Mouse (Mus musculus) limb, embryonic 11.5 days (tissue): ENCODE results near the gene Letm1. TPM values are rescaled to one million over a fixed set of nuclear protein-coding genes. Genes with fewer than 3 reads are reported as not detected.

Experiments
- ATAC-seq: fragments of 200-750 bp; cut with Nextera tagmentation; 2 replicates; pipeline ENCODE4 v1.8.0; 2017; ENCODE audit warnings: low read depth; ENCODE audit not compliant: insufficient number of reproducible peaks, low FRiP score, low TSS enrichment
- DNase-seq: peaks from one replicate; pipeline ENCODE4 v3.0.0-alpha.2; 2015; ENCODE audit warnings: low spot score
- H3K27ac ChIP-seq: fragments of 300-500 bp; sonication (generic); replicated peaks from 2 replicates; pipeline ENCODE4 v1.5.1; 2014; ENCODE audit warnings: low read depth, mild to moderate bottlenecking, low read length
- H3K27me3 ChIP-seq: fragments of 300-500 bp; sonication (generic); 2 replicates; pipeline ENCODE4 v1.6.1; 2014; ENCODE audit warnings: mild to moderate bottlenecking, low read length, mixed read lengths; ENCODE audit not compliant: control insufficient read depth, insufficient read depth
- H3K36me3 ChIP-seq: fragments of 300-500 bp; sonication (generic); 2 replicates; pipeline ENCODE4 v1.6.1; 2014; ENCODE audit warnings: mild to moderate bottlenecking, low read length, moderate library complexity, mixed read lengths; ENCODE audit not compliant: control insufficient read depth, insufficient read depth
- H3K4me1 ChIP-seq: fragments of 300-500 bp; sonication (generic); 2 replicates; pipeline ENCODE4 v1.6.1; 2014; ENCODE audit warnings: low read length, mixed read lengths; ENCODE audit not compliant: control insufficient read depth, insufficient read depth
- H3K4me2 ChIP-seq: fragments of 300-500 bp; sonication (generic); 2 replicates; pipeline ENCODE4 v1.6.1; 2014; ENCODE audit warnings: low read depth, mild to moderate bottlenecking, moderate library complexity; ENCODE audit not compliant: severe bottlenecking
- H3K4me3 ChIP-seq: fragments of 300-500 bp; sonication (generic); 2 replicates; pipeline ENCODE4 v1.5.1; 2014; ENCODE audit warnings: low read depth, low read length
- H3K9ac ChIP-seq: fragments of 300-500 bp; sonication (generic); 2 replicates; pipeline ENCODE4 v1.6.1; 2014; ENCODE audit warnings: mild to moderate bottlenecking, low read length
- H3K9me3 ChIP-seq: fragments of 300-500 bp; sonication (generic); 2 replicates; pipeline ENCODE4 v1.6.1; 2016; ENCODE audit warnings: low read length; ENCODE audit not compliant: control insufficient read depth
- WGBS: fragments of 180-500 bp; shearing (Covaris S2); extraction: QIAGEN DNeasy Blood & Tissue Kit; methylation state at CpG from one replicate; pipeline ENCODE4 v1.1.7; 2014; 5-methylcytosine and 5-hydroxymethylcytosine counted together
- polyA plus RNA-seq: library from polyadenylated mRNA; unstranded; fragments of >200 nt; fragmentation: Nextera tagmentation; extraction: Ambion mirVana; gene quantifications from 2 replicates; pipeline ENCODE4 v1.2.1, GENCODE M21; 2014

Gene Letm1
- polyA plus RNA-seq, 1 experiment from 2014 or later: 56.4 TPM

DNA sequence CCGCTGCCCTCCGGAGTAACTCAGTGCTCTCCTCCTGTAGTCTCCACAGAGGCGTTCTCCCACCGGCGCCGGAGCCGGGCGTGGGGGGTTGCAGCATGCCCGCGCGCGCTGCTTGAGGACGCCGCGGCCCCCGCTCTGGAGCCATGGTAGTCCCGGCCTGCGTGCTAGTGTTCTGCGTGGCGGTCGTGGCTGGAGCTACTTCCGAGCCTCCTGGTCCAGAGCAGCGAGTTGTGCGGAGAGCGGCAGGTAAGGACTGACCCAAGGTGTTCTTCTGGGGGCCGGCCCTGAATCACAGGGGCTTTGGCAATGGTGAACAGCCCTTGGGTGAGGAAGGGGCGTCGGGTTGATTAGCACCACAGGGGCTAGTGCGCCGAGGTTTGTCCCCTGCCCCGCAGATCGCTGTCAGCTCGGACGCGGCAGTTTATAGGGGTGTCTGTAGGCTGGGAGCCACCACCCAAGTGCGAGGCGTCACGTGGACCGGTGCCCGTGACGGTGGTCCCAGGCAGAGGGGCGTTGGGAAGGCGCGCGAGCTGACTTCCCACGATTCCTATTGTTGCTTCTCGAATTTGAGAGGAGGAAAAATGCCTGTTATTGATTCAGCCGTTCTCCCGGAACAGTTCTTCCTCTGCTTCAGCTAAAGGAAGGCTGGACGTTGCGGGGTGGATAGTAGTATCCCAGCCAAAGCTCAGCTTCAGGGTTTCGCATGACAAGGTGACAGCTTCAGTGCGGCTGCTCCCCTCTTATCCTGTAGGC is 60.2 kb downstream of the Letm1 start:
- H3K4me1 ChIP-seq: peaks cover 15% of the 10 kb centered on the region
- DNase-seq: no peak
- H3K9me3 ChIP-seq: no peaks in the 10 kb centered on the region
- H3K36me3 ChIP-seq: no peaks in the 10 kb centered on the region
- under 1% methylated on average over 53 of the region's 53 CpGs for WGBS
- H3K4me3 ChIP-seq: peak overlapping the region; percentile 55
- ATAC-seq: no peak
- peak overlapping the region; percentile 68 for H3K9ac ChIP-seq
- no peak overlapping the region for H3K27ac ChIP-seq
- H3K27me3 ChIP-seq: peaks cover 37% of the 10 kb centered on the region
- peak overlapping the region; percentile 91 for H3K4me2 ChIP-seq

DNA sequence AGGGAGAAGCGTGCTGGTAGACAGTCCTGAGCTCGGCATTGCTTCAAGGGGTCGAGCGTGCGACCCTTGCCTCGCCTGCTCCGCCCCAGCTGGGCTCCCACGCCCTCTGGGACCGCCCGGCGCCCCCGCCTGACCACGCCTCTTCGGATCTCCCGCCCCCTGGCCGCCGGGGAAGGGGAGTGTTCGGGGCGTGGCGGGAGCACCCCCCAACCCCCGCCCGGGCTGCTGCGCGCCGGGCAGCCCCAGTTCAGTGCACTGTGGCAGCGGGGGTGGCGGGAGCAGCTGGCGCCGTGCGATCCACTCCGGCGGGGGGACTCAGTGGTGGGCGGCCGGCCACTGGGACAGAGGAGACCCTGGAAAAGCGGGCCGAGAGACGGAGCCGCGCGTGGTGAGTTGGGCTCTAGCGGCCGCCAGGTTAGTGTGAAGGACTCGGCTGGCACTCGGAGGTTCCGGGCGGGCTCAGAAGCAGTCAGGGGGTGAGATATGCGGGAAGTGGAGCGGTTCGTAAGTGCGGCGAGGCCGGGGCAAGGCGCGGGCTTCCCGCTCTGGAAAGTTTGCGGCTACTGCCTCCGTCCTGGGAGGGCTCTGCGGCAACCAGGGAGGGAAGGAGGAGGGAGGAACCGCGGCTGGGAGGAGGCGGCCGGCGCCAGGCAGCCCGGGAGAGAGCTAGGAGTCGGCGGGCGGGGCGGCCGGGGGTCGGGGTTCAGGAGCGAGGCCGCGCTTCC is 60.9 kb downstream of the Letm1 start, which contains the start of gene Fgfr3:
Gene Fgfr3, plus strand, starts transcription at position 134 of the 725 bp plus-strand sequence.
- ATAC-seq (peak; percentile 71), DNase-seq (peak; percentile 81)
- H3K36me3 ChIP-seq: no peaks in the 10 kb centered on the region
- H3K4me1 ChIP-seq: peaks cover 15% of the 10 kb centered on the region
- H3K27ac ChIP-seq: no peak within 1 kb of the TSS
- peak within 1 kb of the TSS; percentile 91 for H3K4me2 ChIP-seq
- WGBS: under 1% methylated on average over 73 of the region's 73 CpGs
- H3K9ac ChIP-seq: peak within 1 kb of the TSS; percentile 66
- H3K27me3 ChIP-seq: peaks cover 37% of the 10 kb centered on the region
- H3K4me3 ChIP-seq: peak within 1 kb of the TSS; percentile 55
- no peaks in the 10 kb centered on the region for H3K9me3 ChIP-seq

DNA sequence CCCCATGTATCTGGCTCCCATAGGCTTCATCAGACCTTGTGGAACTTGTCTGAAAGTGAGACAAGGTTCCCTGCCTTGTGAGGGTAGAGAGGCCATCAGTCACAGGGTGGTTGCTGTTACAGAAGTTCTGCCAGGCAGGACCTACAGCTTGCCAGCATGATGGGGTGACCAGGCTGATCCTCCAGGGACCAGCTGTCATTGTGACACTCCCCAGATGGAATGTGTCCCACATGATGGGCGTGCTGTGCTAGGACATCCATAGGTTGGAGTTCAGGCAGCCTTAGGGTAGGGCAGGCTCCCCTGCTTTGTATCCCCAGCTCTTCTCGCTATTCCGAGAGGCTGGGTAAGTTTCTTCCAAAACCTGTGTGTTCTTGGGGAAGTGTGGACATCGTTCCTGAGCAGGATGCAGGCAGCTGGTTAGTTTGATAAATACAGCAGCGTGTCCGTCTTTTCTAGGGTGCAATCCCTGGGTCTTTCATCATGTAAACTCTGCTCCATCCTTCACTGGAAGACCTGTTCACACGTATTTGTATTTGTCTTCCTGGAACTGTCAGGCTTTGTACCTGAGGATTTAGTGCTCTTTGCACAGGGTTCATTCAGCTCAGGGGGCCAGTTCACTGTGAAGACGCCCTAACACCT is 61.6 kb downstream of the Letm1 start:
- H3K9ac ChIP-seq: no peak overlapping the region
- peaks cover 33% of the 10 kb centered on the region for H3K27me3 ChIP-seq
- no peak for DNase-seq
- peak overlapping the region; percentile 55 for H3K4me3 ChIP-seq
- no peak overlapping the region for H3K27ac ChIP-seq
- ATAC-seq: no peak
- peaks cover 15% of the 10 kb centered on the region for H3K4me1 ChIP-seq
- H3K9me3 ChIP-seq: no peaks in the 10 kb centered on the region
- no peaks in the 10 kb centered on the region for H3K36me3 ChIP-seq
- H3K4me2 ChIP-seq: peak overlapping the region; percentile 91
- 8% methylated on average over 8 of the region's 8 CpGs for WGBS

GRCm38 (mm10) chr5:33718460-33718859 is 64.2 kb downstream of the Letm1 start:
- H3K27ac ChIP-seq: no peak overlapping the region
- DNase-seq (no peak), ATAC-seq (no peak)
- H3K4me2 ChIP-seq: no peak overlapping the region
- H3K36me3 ChIP-seq: no peaks in the 10 kb centered on the region
- WGBS: 76% methylated on average over 5 of the region's 5 CpGs
- no peak overlapping the region for H3K9ac ChIP-seq
- no peak overlapping the region for H3K4me3 ChIP-seq
- peaks cover 15% of the 10 kb centered on the region for H3K27me3 ChIP-seq
- peaks cover 5% of the 10 kb centered on the region; the same call in 1 of the 2 replicates for H3K4me1 ChIP-seq
- no peaks in the 10 kb centered on the region for H3K9me3 ChIP-seq

GRCm38 (mm10) chr5:33716467-33716866 is 66.2 kb downstream of the Letm1 start:
- WGBS: 75% methylated on average over 6 of the region's 6 CpGs
- H3K36me3 ChIP-seq: no peaks in the 10 kb centered on the region
- DNase-seq (no peak), ATAC-seq (no peak)
- H3K27me3 ChIP-seq: peaks cover 2% of the 10 kb centered on the region; the same call in 1 of the 2 replicates
- H3K9me3 ChIP-seq: no peaks in the 10 kb centered on the region
- no peak overlapping the region for H3K4me2 ChIP-seq
- no peaks in the 10 kb centered on the region for H3K4me1 ChIP-seq
- H3K9ac ChIP-seq: no peak overlapping the region
- H3K4me3 ChIP-seq: no peak overlapping the region
- no peak overlapping the region for H3K27ac ChIP-seq

- no peaks in the 10 kb centered on the region for H3K36me3 ChIP-seq
- H3K4me3 ChIP-seq: no peak overlapping the region
- no peaks in the 10 kb centered on the region for H3K4me1 ChIP-seq
- ATAC-seq: no peak
- WGBS: 11% methylated on average over 2 of the region's 2 CpGs
- no peak overlapping the region for H3K27ac ChIP-seq
- H3K9ac ChIP-seq: no peak overlapping the region
- H3K9me3 ChIP-seq: no peaks in the 10 kb centered on the region
- DNase-seq: no peak
- H3K27me3 ChIP-seq: no peaks in the 10 kb centered on the region
- H3K4me2 ChIP-seq: no peak overlapping the region
Observed at GRCm38 (mm10) chr5:33715182-33715581, 67.4 kb downstream of the Letm1 start.

DNA sequence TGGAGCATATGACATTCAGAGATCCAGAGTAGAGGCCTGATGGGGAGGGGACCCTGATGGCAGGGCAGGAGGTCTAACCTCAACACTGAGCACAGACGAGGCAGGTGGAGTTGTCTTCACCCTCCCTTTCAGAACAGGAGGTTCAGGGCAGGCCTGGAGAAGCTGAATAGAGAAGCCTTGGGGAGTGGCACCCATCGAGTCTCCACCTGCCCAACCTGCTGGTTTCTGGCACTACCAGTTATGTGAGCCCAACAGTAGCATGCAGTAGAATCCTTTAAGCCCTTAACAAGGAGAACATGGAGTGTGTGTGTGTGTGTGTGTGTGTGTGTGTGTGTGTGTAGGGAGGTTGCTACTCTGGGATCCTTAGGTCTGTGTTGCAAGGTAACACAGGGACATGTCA is 70.1 kb downstream of the Letm1 start:
- H3K9ac ChIP-seq: no peak overlapping the region
- no peaks in the 10 kb centered on the region for H3K27me3 ChIP-seq
- no peak overlapping the region for H3K4me2 ChIP-seq

GRCm38 (mm10) chr5:33709037-33709436 is 73.6 kb downstream of the Letm1 start:
- Histone ChIP-seq H3K4me2 (no peak overlapping the region), H3K9me3 (no peaks in the 10 kb centered on the region), H3K4me3 (no peak overlapping the region), H3K4me1 (peaks cover 11% of the 10 kb centered on the region; the same call in 1 of the 2 replicates), H3K9ac (no peak overlapping the region), H3K27ac (no peak overlapping the region), H3K27me3 (no peaks in the 10 kb centered on the region), H3K36me3 (no peaks in the 10 kb centered on the region)
- DNase-seq (no peak), ATAC-seq (no peak)
- 69% methylated on average over 2 of the region's 2 CpGs for WGBS

More for the DNA sequence above, 70.1 kb downstream of the Letm1 start:
- H3K9me3 ChIP-seq: no peaks in the 10 kb centered on the region
- no peak for DNase-seq
- H3K36me3 ChIP-seq: no peaks in the 10 kb centered on the region
- no peak overlapping the region for H3K27ac ChIP-seq
- ATAC-seq: no peak
- WGBS: 75% methylated on average over 2 of the region's 2 CpGs
- no peaks in the 10 kb centered on the region for H3K4me1 ChIP-seq
- H3K4me3 ChIP-seq: no peak overlapping the region
